10 mouse cellular contexts compared by ENCODE assay signal in genomic region chr13:99190466-99190865, GRCm38 (mm10). TPM values are rescaled to one million over a fixed set of nuclear protein-coding genes. Genes with fewer than 3 reads are reported as not detected.
A peak's percentile ranks its signal among the peaks of the same experiment; 100 is the strongest.
DNase-seq lines count a peak whose midpoint lies in the region; ATAC-seq and TF ChIP-seq lines count a peak whose summit lies in the region.
"Had no signal": no experiment of that assay in that cellular context is flagged by ENCODE, and none has a peak within 500 bp of the region (broad histone marks: within the 10 kb centered on the region; RNA-seq: fewer than 3 reads in every experiment).

No protein-coding gene starts in this region.

- no peak overlapping the region for H3K9ac ChIP-seq in lung, embryonic 14.5 days
- no peak overlapping the region for H3K9ac ChIP-seq in heart, embryonic 15.5 days
- H3K9ac ChIP-seq in hindbrain, embryonic 16.5 days (ENCODE audit: low read depth, low read length) = no peak overlapping the region
- no peak overlapping the region for H3K9ac ChIP-seq in forebrain, embryonic 14.5 days (ENCODE audit: low read length)
- H3K9ac ChIP-seq: limb, embryonic 13.5 days; stomach, embryonic 15.5 days had no signal

- no peak overlapping the region for H3K4me3 ChIP-seq in lung, embryonic 14.5 days (ENCODE audit: low read depth, low read length)
- H3K4me3 ChIP-seq in heart, embryonic 15.5 days = no peak overlapping the region
- no peak overlapping the region for H3K4me3 ChIP-seq in hindbrain, embryonic 16.5 days (ENCODE audit: low read length)
- H3K4me3 ChIP-seq in forebrain, embryonic 14.5 days (ENCODE audit: low read depth, low read length) = no peak overlapping the region
- H3K4me3 ChIP-seq: limb, embryonic 13.5 days; stomach, embryonic 15.5 days had no signal

- no peak for ATAC-seq in lung, embryonic 14.5 days (ENCODE audit: insufficient read depth)
- ATAC-seq in heart, embryonic 15.5 days (replicated peaks; ENCODE audit: insufficient number of reproducible peaks, insufficient read depth, low FRiP score, low read depth) = 0 out of 2 replicates have a peak, but pooled peaks have one; percentile 35
- no peak for ATAC-seq in hindbrain, embryonic 16.5 days
- ATAC-seq in forebrain, embryonic 14.5 days = no peak

- WGBS in lung, embryonic 14.5 days = 58% methylated on average over 11 of the region's 11 CpGs
- WGBS in heart, embryonic 15.5 days = 53% methylated on average over 11 of the region's 11 CpGs
- 74% methylated on average over 11 of the region's 11 CpGs for WGBS in hindbrain, embryonic 16.5 days
- WGBS in forebrain, embryonic 14.5 days = 80% methylated on average over 11 of the region's 11 CpGs

- H3K4me1 ChIP-seq in lung, embryonic 14.5 days (ENCODE audit: insufficient read depth) = 0 out of 2 replicates have a peak, but pooled peaks cover 3% of the 10 kb centered on the region
- H3K4me1 ChIP-seq in heart, embryonic 15.5 days (replicated peaks) = peaks cover 40% of the 10 kb centered on the region
- H3K4me1 ChIP-seq in hindbrain, embryonic 16.5 days (ENCODE audit: control insufficient read depth, insufficient read depth, low read depth, low read length) = no peaks in the 10 kb centered on the region
- no peaks in the 10 kb centered on the region for H3K4me1 ChIP-seq in forebrain, embryonic 14.5 days (ENCODE audit: control insufficient read depth, insufficient read depth, low read length)
- H3K4me1 ChIP-seq: stomach, embryonic 15.5 days had no signal

- H3K27ac ChIP-seq in lung, embryonic 14.5 days (ENCODE audit: low read depth) = peak overlapping the region; percentile 38; the same call in 1 of the 2 replicates
- H3K27ac ChIP-seq in heart, embryonic 15.5 days = peak overlapping the region; percentile 76
- no peak overlapping the region for H3K27ac ChIP-seq in hindbrain, embryonic 16.5 days (ENCODE audit: low read depth, low read length)
- H3K27ac ChIP-seq in forebrain, embryonic 14.5 days (ENCODE audit: low read depth, low read length) = no peak overlapping the region
- H3K27ac ChIP-seq: limb, embryonic 13.5 days; stomach, embryonic 15.5 days had no signal

- no peak for TF ChIP-seq CTCF in lung, embryonic 14.5 days (IDR thresholded peaks at IDR 0.05; ENCODE audit: low read depth)

- H3K4me2 ChIP-seq in lung, embryonic 14.5 days = peak overlapping the region; percentile 32
- peak overlapping the region; percentile 23; the same call in 1 of the 2 replicates for H3K4me2 ChIP-seq in heart, embryonic 15.5 days
- no peak overlapping the region for H3K4me2 ChIP-seq in hindbrain, embryonic 16.5 days (ENCODE audit: low read length)
- H3K4me2 ChIP-seq in forebrain, embryonic 14.5 days (ENCODE audit: low read length) = no peak overlapping the region
- H3K4me2 ChIP-seq: limb, embryonic 13.5 days; stomach, embryonic 15.5 days had no signal

- H3K36me3 ChIP-seq in lung, embryonic 14.5 days (ENCODE audit: insufficient read depth) = no peaks in the 10 kb centered on the region
- H3K36me3 ChIP-seq in heart, embryonic 15.5 days = no peaks in the 10 kb centered on the region
- H3K36me3 ChIP-seq in hindbrain, embryonic 16.5 days (ENCODE audit: control insufficient read depth, insufficient read depth, low read length) = no peaks in the 10 kb centered on the region
- H3K36me3 ChIP-seq in forebrain, embryonic 14.5 days (ENCODE audit: control insufficient read depth, insufficient read depth, low read length) = no peaks in the 10 kb centered on the region
- H3K36me3 ChIP-seq: limb, embryonic 13.5 days; stomach, embryonic 15.5 days had no signal

- no peaks in the 10 kb centered on the region for H3K27me3 ChIP-seq in lung, embryonic 14.5 days (ENCODE audit: insufficient read depth, low read length)
- no peaks in the 10 kb centered on the region for H3K27me3 ChIP-seq in heart, embryonic 15.5 days
- no peaks in the 10 kb centered on the region for H3K27me3 ChIP-seq in hindbrain, embryonic 16.5 days (replicated peaks; ENCODE audit: control insufficient read depth, insufficient read depth, low read length)
- no peaks in the 10 kb centered on the region for H3K27me3 ChIP-seq in forebrain, embryonic 14.5 days (replicated peaks; ENCODE audit: control insufficient read depth, insufficient read depth, low read length)
- H3K27me3 ChIP-seq: limb, embryonic 13.5 days; stomach, embryonic 15.5 days had no signal

- H3K9me3 ChIP-seq in lung, embryonic 14.5 days (ENCODE audit: low read depth, low read length) = no peaks in the 10 kb centered on the region
- H3K9me3 ChIP-seq in heart, embryonic 15.5 days (replicated peaks) = no peaks in the 10 kb centered on the region
- H3K9me3 ChIP-seq in hindbrain, embryonic 16.5 days (ENCODE audit: control insufficient read depth, low read length) = no peaks in the 10 kb centered on the region
- no peaks in the 10 kb centered on the region for H3K9me3 ChIP-seq in forebrain, embryonic 14.5 days (replicated peaks; ENCODE audit: control insufficient read depth, low read length)
- H3K9me3 ChIP-seq: limb, embryonic 13.5 days; stomach, embryonic 15.5 days had no signal

- DNase-seq in lung, embryonic 14.5 days = peak; percentile 36
- DNase-seq in lung, postnatal 36 days = no peak
- peak; percentile 49 to 59 for DNase-seq in kidney, postnatal 4 days
- DNase-seq in testis, postnatal 10 days (ENCODE audit: low spot score) = peak; percentile 52
- DNase-seq in retina, embryonic 14.5 days (ENCODE audit: low spot score) = no peak
- no peak for DNase-seq in forebrain, embryonic 14.5 days (ENCODE audit: low spot score)

RNA-seq across cellular contexts. Expression of gene Zfp366, which starts 5.8 kb away (rescaled TPM):
- polyA plus RNA-seq in lung, embryonic 14.5 days (2014; fragmentation: Nextera tagmentation; extraction: Ambion mirVana) = 1.3 and 1.5 TPM in 2 replicates
- 0.58 and 0.62 TPM in 2 replicates for polyA plus RNA-seq in heart, embryonic 15.5 days (2015; fragmentation: Nextera tagmentation; extraction: Ambion mirVana)
- polyA plus RNA-seq in hindbrain, embryonic 16.5 days (2015; fragmentation: Nextera tagmentation; extraction: Ambion mirVana) = 1.0 TPM in 2 replicates
- polyA plus RNA-seq in forebrain, embryonic 14.5 days (2014; fragmentation: Nextera tagmentation; extraction: Ambion mirVana) = 0.43 and 0.78 TPM in 2 replicates

Comparison
In these comparisons a context has a peak if more than half of its experiments do, and no peak if none do; other contexts are left out.
1. DNase-seq: peak in lung, embryonic 14.5 days (single experiment), kidney, postnatal 4 days (2 of 2) and testis, postnatal 10 days (single experiment); none in lung, postnatal 36 days (single experiment), retina, embryonic 14.5 days (single experiment) and forebrain, embryonic 14.5 days (single experiment).
2. H3K27ac ChIP-seq: peak in lung, embryonic 14.5 days (single experiment) and heart, embryonic 15.5 days (single experiment); none in hindbrain, embryonic 16.5 days (single experiment) and forebrain, embryonic 14.5 days (single experiment).
3. H3K4me2 ChIP-seq: peak in lung, embryonic 14.5 days (single experiment) and heart, embryonic 15.5 days (single experiment); none in hindbrain, embryonic 16.5 days (single experiment) and forebrain, embryonic 14.5 days (single experiment).